Mouse (Mus musculus) neural tube, embryonic 14.5 days (tissue): ENCODE measurements around the gene Pgam5. TPM values are rescaled to one million over a fixed set of nuclear protein-coding genes. Genes with fewer than 3 reads are reported as not detected.

Experiments used
- ATAC-seq: fragments of 200-750 bp; cut with Nextera tagmentation; 2 replicates; pipeline ENCODE4 v1.8.0; 2017; ENCODE audit warnings: low read depth, mild to moderate bottlenecking, moderate TSS enrichment, moderate library complexity
- H3K27ac ChIP-seq: fragments of 300-500 bp; sonication (generic); 2 replicates; pipeline ENCODE4 v1.5.1; 2014; ENCODE audit warnings: low read depth, mild to moderate bottlenecking, control low read depth, low read length, moderate library complexity, mixed read lengths
- H3K27me3 ChIP-seq: fragments of 300-500 bp; sonication (generic); 2 replicates; pipeline ENCODE4 v1.6.1; 2014; ENCODE audit warnings: low read length; ENCODE audit not compliant: control insufficient read depth, insufficient read depth
- H3K36me3 ChIP-seq: fragments of 300-500 bp; sonication (generic); 2 replicates; pipeline ENCODE4 v1.6.1; 2014; ENCODE audit warnings: low read length, mixed read lengths; ENCODE audit not compliant: control insufficient read depth, insufficient read depth
- H3K4me1 ChIP-seq: fragments of 300-500 bp; sonication (generic); 2 replicates; pipeline ENCODE4 v1.6.1; 2014; ENCODE audit warnings: low read length; ENCODE audit not compliant: control insufficient read depth, insufficient read depth
- H3K4me2 ChIP-seq: fragments of 300-500 bp; sonication (generic); 2 replicates; pipeline ENCODE4 v1.6.1; 2014; ENCODE audit warnings: mild to moderate bottlenecking, low read depth, low read length, control low read depth
- H3K4me3 ChIP-seq: fragments of 300-500 bp; sonication (generic); 2 replicates; pipeline ENCODE4 v1.5.1; 2014; ENCODE audit warnings: low read depth, low read length, control low read depth, mixed read lengths
- H3K9ac ChIP-seq: fragments of 300-500 bp; sonication (generic); replicated peaks from 2 replicates; pipeline ENCODE4 v1.6.1; 2014; ENCODE audit warnings: low read depth, mild to moderate bottlenecking, control low read depth, low read length, mixed read lengths
- H3K9me3 ChIP-seq: fragments of 300-500 bp; sonication (generic); 2 replicates; pipeline ENCODE4 v1.6.1; 2016; ENCODE audit warnings: low read length; ENCODE audit not compliant: control insufficient read depth
- WGBS: fragments of 180-500 bp; shearing (Covaris S2); extraction: QIAGEN DNeasy Blood & Tissue Kit; methylation state at CpG from one replicate; pipeline ENCODE4 v1.1.7; 2014; 5-methylcytosine and 5-hydroxymethylcytosine counted together
- polyA plus RNA-seq: library from polyadenylated mRNA; unstranded; fragments of >200 nt; fragmentation: Nextera tagmentation; extraction: Ambion mirVana; gene quantifications from 2 replicates; pipeline ENCODE4 v1.2.1, GENCODE M21; 2014

Pgam5 gene
- polyA plus RNA-seq, 1 experiment from 2014 or later: 113 TPM

- 96% methylated on average over 4 of the region's 4 CpGs for WGBS
- H3K9ac ChIP-seq: no peak overlapping the region
- no peak overlapping the region for H3K4me2 ChIP-seq
- no peaks in the 10 kb centered on the region for H3K27me3 ChIP-seq
- H3K27ac ChIP-seq: no peak overlapping the region
- H3K4me3 ChIP-seq: no peak overlapping the region
- peaks cover 24% of the 10 kb centered on the region for H3K36me3 ChIP-seq
- peaks cover 6% of the 10 kb centered on the region for H3K4me1 ChIP-seq
- no peaks in the 10 kb centered on the region for H3K9me3 ChIP-seq
- ATAC-seq: no peak
Observed at GRCm38 (mm10) chr5:110266941-110267340, 2.8 kb downstream of the Pgam5 start.

DNA sequence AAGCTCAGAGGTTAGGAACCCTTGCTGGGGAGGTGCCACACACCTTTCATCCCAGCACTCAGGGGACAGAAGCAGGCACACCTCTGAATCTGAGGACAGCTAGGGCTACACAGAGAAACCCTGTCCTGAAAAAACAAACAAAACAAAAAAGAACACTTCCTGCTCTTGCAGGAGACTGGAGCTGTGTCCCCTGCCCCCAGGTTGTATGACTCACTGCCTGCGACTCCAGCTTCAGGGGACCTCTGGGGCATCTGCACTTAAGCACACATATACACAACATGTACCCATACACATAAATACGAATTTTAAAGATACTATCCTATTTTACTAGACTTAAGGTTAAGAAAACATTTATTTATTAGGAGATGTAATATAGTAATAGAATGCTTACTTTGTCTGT, 25.6 kb downstream of the Pgam5 start:
- Histone ChIP-seq H3K4me3 (no peak overlapping the region), H3K9me3 (no peaks in the 10 kb centered on the region), H3K4me2 (no peak overlapping the region), H3K36me3 (peaks cover 67% of the 10 kb centered on the region), H3K27ac (no peak overlapping the region), H3K9ac (no peak overlapping the region), H3K4me1 (no peaks in the 10 kb centered on the region), H3K27me3 (no peaks in the 10 kb centered on the region)
- 85% methylated on average over 2 of the region's 2 CpGs for WGBS
- ATAC-seq: no peak

DNA sequence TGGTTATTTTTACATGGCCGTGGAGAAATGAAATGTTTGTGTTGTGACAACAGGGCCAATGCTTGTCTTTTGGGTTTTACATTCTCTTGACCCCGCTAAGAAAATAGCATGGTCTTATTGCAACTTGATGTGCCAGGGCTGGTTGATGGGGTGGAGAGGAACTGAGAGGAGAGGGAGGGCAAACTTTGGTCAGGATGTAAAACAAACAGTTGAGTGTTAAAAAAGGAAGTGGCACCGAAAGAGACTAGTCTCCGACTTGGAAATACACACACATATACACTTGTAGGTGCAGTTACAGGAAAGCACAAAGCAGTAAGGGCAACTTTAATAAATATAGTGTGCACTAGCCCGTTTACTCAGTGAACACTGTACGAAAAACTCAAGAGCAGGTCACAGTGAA, 37.4 kb downstream of the Pgam5 start:
- Histone ChIP-seq H3K27me3 (no peaks in the 10 kb centered on the region), H3K9ac (no peak overlapping the region), H3K4me3 (no peak overlapping the region), H3K36me3 (peaks cover 15% of the 10 kb centered on the region), H3K4me2 (no peak overlapping the region), H3K4me1 (peaks cover 13% of the 10 kb centered on the region), H3K27ac (no peak overlapping the region), H3K9me3 (no peaks in the 10 kb centered on the region)
- no peak for ATAC-seq
- WGBS: 93% methylated on average over 6 of the region's 6 CpGs

DNA sequence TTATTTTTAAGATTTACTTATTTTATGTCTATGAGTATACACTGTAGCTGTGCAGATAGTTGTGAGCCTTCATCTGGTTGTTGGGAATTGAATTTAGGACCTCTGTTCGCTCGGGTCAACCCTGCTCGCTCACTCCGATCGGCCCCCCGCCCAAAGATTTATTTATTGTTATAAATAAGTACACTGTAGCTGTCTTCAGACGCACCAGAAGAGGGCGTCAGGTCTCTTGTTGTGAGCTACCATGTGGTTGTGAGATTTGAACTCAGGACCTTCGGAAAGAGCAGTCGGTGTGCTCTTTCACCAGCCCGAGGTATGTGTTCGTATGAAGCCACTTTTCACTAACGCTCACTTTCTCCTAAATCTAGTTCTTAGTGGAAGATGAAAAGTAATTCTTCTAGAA, 38.1 kb downstream of the Pgam5 start:
- no peaks in the 10 kb centered on the region for H3K27me3 ChIP-seq
- peak overlapping the region; percentile 96 for H3K4me3 ChIP-seq
- no peaks in the 10 kb centered on the region for H3K9me3 ChIP-seq
- peak overlapping the region; percentile 71 for H3K4me2 ChIP-seq
- no peak for ATAC-seq
- peak overlapping the region; percentile 93 for H3K9ac ChIP-seq
- WGBS: 42% methylated on average over 13 of the region's 13 CpGs
- H3K27ac ChIP-seq: no peak overlapping the region
- H3K36me3 ChIP-seq: peaks cover 14% of the 10 kb centered on the region; the same call in 1 of the 2 replicates
- peaks cover 13% of the 10 kb centered on the region for H3K4me1 ChIP-seq

- under 1% methylated on average over 79 of the region's 81 CpGs for WGBS
Observed at GRCm38 (mm10) chr5:110230780-110231461, 38.8 kb downstream of the Pgam5 start, which contains the start of gene Ankle2. Gene Ankle2, plus strand, starts transcription at chr5:110231004.

GRCm38 (mm10) chr5:110230401-110230779, 39.3 kb downstream of the Pgam5 start:
- H3K9me3 ChIP-seq: no peaks in the 10 kb centered on the region
- peak overlapping the region; percentile 96 for H3K4me3 ChIP-seq
- H3K36me3 ChIP-seq: peaks cover 10% of the 10 kb centered on the region; the same call in 1 of the 2 replicates
- peak overlapping the region; percentile 71 for H3K4me2 ChIP-seq
- ATAC-seq: no peak
- 8% methylated on average over 8 of the region's 8 CpGs for WGBS
- peak overlapping the region; percentile 88 for H3K27ac ChIP-seq
- peaks cover 13% of the 10 kb centered on the region for H3K4me1 ChIP-seq
- H3K27me3 ChIP-seq: no peaks in the 10 kb centered on the region
- peak overlapping the region; percentile 93 for H3K9ac ChIP-seq

More at GRCm38 (mm10) chr5:110230780-110231461, 38.8 kb downstream of the Pgam5 start, which contains the start of gene Ankle2:
- peak; percentile 97 for ATAC-seq
- H3K4me3 ChIP-seq: peak within 1 kb of the TSS; percentile 96
- H3K27me3 ChIP-seq: no peaks in the 10 kb centered on the region
- peak within 1 kb of the TSS; percentile 88 for H3K27ac ChIP-seq
- peaks cover 8% of the 10 kb centered on the region; the same call in 1 of the 2 replicates for H3K36me3 ChIP-seq
- no peaks in the 10 kb centered on the region for H3K9me3 ChIP-seq
- H3K4me2 ChIP-seq: peak within 1 kb of the TSS; percentile 71
- H3K9ac ChIP-seq: peak within 1 kb of the TSS; percentile 93
- peaks cover 13% of the 10 kb centered on the region for H3K4me1 ChIP-seq

DNA sequence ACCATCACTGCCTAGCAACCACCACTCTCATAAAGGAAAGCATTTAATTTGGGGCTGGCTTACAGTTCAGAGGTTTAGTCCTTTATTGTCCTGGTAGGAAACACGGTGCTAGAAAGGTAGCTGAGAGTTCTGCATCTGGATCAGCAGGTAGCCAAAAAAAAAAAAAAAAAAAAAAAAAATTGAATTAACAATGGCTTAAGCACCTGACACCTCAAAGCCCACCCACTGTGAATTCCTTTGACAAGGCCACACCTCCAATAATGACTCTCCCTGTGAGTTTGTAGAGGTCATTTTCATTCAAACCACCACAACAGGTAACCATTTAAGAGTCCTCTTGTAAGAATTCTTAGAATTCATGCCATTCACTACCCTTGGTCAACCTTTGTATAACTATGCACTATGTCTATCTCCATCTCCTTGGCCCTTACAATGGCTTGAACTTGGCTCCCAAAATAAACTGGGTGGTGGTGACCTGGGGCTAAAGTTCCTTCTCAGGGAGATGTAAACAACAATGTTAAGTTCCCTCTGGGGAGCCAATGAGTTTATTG, 42.3 kb downstream of the Pgam5 start:
- ATAC-seq: no peak
- Histone ChIP-seq H3K27me3 (no peaks in the 10 kb centered on the region), H3K9ac (no peak overlapping the region), H3K4me1 (peaks cover 13% of the 10 kb centered on the region), H3K36me3 (peaks cover 18% of the 10 kb centered on the region), H3K4me3 (no peak overlapping the region), H3K27ac (no peak overlapping the region), H3K9me3 (no peaks in the 10 kb centered on the region), H3K4me2 (no peak overlapping the region)
- 42% methylated on average over 1 of the region's 1 CpGs for WGBS

- Histone ChIP-seq H3K4me3 (no peak overlapping the region), H3K9ac (no peak overlapping the region), H3K27ac (no peak overlapping the region), H3K9me3 (no peaks in the 10 kb centered on the region), H3K4me1 (peaks cover 4% of the 10 kb centered on the region), H3K4me2 (no peak overlapping the region), H3K27me3 (no peaks in the 10 kb centered on the region), H3K36me3 (peaks cover 37% of the 10 kb centered on the region)
- 92% methylated on average over 3 of the region's 3 CpGs for WGBS
- no peak for ATAC-seq
Observed at GRCm38 (mm10) chr5:110225056-110225455, 44.7 kb downstream of the Pgam5 start.

- Histone ChIP-seq H3K9me3 (no peaks in the 10 kb centered on the region), H3K27ac (no peak overlapping the region), H3K9ac (no peak overlapping the region), H3K4me3 (no peak overlapping the region), H3K36me3 (peaks cover 48% of the 10 kb centered on the region), H3K4me2 (no peak overlapping the region), H3K27me3 (no peaks in the 10 kb centered on the region), H3K4me1 (no peaks in the 10 kb centered on the region)
- ATAC-seq: no peak
- 78% methylated on average over 6 of the region's 6 CpGs for WGBS
Observed at GRCm38 (mm10) chr5:110222757-110223156, 47.0 kb downstream of the Pgam5 start.
